Mouse (Mus musculus) liver, adult 2 months (tissue): ENCODE results near the gene Wasf2. TPM values are rescaled to one million over a fixed set of nuclear protein-coding genes. Genes with fewer than 3 reads are reported as not detected.

Experiments
- DNase-seq: peaks from one replicate; pipeline ENCODE4 v3.0.0-alpha.2; 2011; ENCODE audit warnings: low read depth, low spot score; ENCODE audit errors: extremely low read depth
- H3K27ac ChIP-seq: fragments of 200-500 bp; replicated peaks from 2 replicates; pipeline ENCODE4 v1.5.1; 2012; ENCODE audit warnings: low read depth, mild to moderate bottlenecking, control low read depth, inconsistent platforms, low read length; ENCODE audit not compliant: insufficient read depth
- H3K27me3 ChIP-seq: fragments of 200-500 bp; 2 replicates; pipeline ENCODE4 v1.6.1; 2012; ENCODE audit warnings: mild to moderate bottlenecking, moderate library complexity, low read length, inconsistent platforms; ENCODE audit not compliant: control insufficient read depth, insufficient read depth
- H3K36me3 ChIP-seq: fragments of 200-500 bp; 2 replicates; pipeline ENCODE4 v1.6.1; 2012; ENCODE audit warnings: low read length, inconsistent platforms; ENCODE audit not compliant: control insufficient read depth, insufficient read depth
- H3K4me1 ChIP-seq: fragments of 200-500 bp; 2 replicates; pipeline ENCODE4 v1.6.1; 2011; ENCODE audit warnings: low read length; ENCODE audit not compliant: control insufficient read depth, insufficient read depth
- H3K4me3 ChIP-seq: fragments of 200-500 bp; 2 replicates; pipeline ENCODE4 v1.5.1; 2011; ENCODE audit warnings: low read depth, mild to moderate bottlenecking, control low read depth, low read length, moderate library complexity; ENCODE audit not compliant: insufficient read depth
- H3K79me2 ChIP-seq: fragments of 200-500 bp; 2 replicates; pipeline ENCODE4 v1.6.1; 2012; ENCODE audit warnings: inconsistent platforms, mild to moderate bottlenecking, low read length, moderate library complexity; ENCODE audit not compliant: control insufficient read depth, insufficient read depth
- H3K9ac ChIP-seq: fragments of 200-500 bp; 2 replicates; pipeline ENCODE4 v1.6.1; 2012; ENCODE audit warnings: low read depth, mild to moderate bottlenecking, control low read depth, inconsistent platforms, low read length
- CTCF ChIP-seq: fragments of 200-500 bp; IDR thresholded peaks from 2 replicates; pipeline ENCODE4 v1.5.1; 2011; ENCODE audit warnings: low read depth, low read length, control low read depth
- POLR2A ChIP-seq: fragments of 200-500 bp; IDR thresholded peaks from 2 replicates; pipeline ENCODE4 v1.6.1; 2011; ENCODE audit warnings: low read length, control low read depth; ENCODE audit not compliant: insufficient read depth; ENCODE audit errors: extremely low read depth
- WGBS: fragments of 180-500 bp; shearing (Covaris S2); methylation state at CpG from one replicate; pipeline ENCODE4 v1.1.7; 2018; 5-methylcytosine and 5-hydroxymethylcytosine counted together
- polyA plus RNA-seq: library from polyadenylated mRNA; depleted of rRNA; stranded (reverse); fragments of >200 nt; gene quantifications from 2 replicates; pipeline ENCODE4 v1.2.3, GENCODE M21; 2012
- total RNA-seq: library from RNA; depleted of rRNA; stranded (reverse); fragments of >200 nt; gene quantifications from 2 replicates; pipeline ENCODE4 v1.2.3, GENCODE M21; 2014

Gene Wasf2
- total and polyA plus RNA-seq, 2 experiments = 6.0 to 17.0 TPM

GRCm38 (mm10) chr4:133226073-133226472 is 95.8 kb downstream of the Wasf2 start:
- no peak overlapping the region for H3K27ac ChIP-seq
- no peaks in the 10 kb centered on the region for H3K36me3 ChIP-seq
- 76% methylated on average over 10 of the region's 10 CpGs for WGBS
- H3K4me3 ChIP-seq = no peak overlapping the region
- H3K27me3 ChIP-seq = no peaks in the 10 kb centered on the region
- DNase-seq = no peak
- no peak overlapping the region for H3K9ac ChIP-seq
- no peaks in the 10 kb centered on the region for H3K79me2 ChIP-seq
- no peak for TF ChIP-seq POLR2A
- TF ChIP-seq CTCF = no peak
- no peaks in the 10 kb centered on the region for H3K4me1 ChIP-seq

DNA sequence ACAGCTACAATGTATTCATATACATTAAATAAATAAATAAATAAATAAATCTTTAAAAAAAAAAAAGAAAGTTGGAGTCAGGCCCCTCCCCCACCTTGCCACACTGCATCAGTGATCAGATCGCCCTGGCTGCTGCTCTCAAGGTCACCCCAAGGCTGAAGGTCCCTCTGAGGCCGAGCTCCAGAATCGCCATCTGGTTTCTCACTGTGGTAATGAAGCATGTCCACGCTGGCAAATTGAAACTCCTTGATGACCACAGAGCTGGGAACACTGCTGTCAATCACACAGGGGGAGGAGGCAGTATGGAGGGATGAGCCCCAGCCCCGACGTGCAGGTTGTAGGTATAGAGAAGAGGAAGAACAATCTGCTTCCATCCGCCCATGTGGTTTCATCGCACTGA is 97.3 kb downstream of the Wasf2 start:
- no peak overlapping the region for H3K4me3 ChIP-seq
- WGBS = 65% methylated on average over 8 of the region's 8 CpGs
- H3K79me2 ChIP-seq = no peaks in the 10 kb centered on the region
- TF ChIP-seq CTCF = no peak
- TF ChIP-seq POLR2A = no peak
- H3K4me1 ChIP-seq = no peaks in the 10 kb centered on the region
- H3K36me3 ChIP-seq = no peaks in the 10 kb centered on the region
- no peaks in the 10 kb centered on the region for H3K27me3 ChIP-seq
- H3K27ac ChIP-seq = no peak overlapping the region
- no peak for DNase-seq
- H3K9ac ChIP-seq = no peak overlapping the region

DNA sequence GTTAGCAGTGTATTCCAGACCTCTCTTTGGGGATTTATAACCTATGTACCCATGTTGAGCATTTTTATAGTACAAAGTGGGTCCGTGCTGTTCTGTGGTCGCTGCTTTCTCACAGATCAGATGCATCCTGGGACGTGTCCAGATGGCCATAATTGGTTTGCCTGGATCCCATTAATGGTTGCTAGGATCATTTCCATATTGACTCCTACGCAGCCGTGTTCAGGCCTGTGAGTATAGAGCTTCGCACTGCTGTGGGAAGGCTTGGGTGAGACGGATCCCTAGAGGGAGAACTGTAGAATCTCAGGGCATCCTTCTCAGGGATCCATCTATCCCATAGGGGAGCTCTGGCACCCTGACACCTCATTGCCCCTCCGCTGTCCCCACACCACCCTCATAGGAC is 99.3 kb downstream of the Wasf2 start:
- TF ChIP-seq POLR2A (no peak), CTCF (no peak)
- H3K36me3 ChIP-seq = no peaks in the 10 kb centered on the region
- H3K27me3 ChIP-seq = no peaks in the 10 kb centered on the region
- H3K27ac ChIP-seq = no peak overlapping the region
- no peak for DNase-seq
- H3K79me2 ChIP-seq = no peaks in the 10 kb centered on the region
- 86% methylated on average over 8 of the region's 8 CpGs for WGBS
- H3K4me3 ChIP-seq = no peak overlapping the region
- no peaks in the 10 kb centered on the region for H3K4me1 ChIP-seq
- no peak overlapping the region for H3K9ac ChIP-seq

DNA sequence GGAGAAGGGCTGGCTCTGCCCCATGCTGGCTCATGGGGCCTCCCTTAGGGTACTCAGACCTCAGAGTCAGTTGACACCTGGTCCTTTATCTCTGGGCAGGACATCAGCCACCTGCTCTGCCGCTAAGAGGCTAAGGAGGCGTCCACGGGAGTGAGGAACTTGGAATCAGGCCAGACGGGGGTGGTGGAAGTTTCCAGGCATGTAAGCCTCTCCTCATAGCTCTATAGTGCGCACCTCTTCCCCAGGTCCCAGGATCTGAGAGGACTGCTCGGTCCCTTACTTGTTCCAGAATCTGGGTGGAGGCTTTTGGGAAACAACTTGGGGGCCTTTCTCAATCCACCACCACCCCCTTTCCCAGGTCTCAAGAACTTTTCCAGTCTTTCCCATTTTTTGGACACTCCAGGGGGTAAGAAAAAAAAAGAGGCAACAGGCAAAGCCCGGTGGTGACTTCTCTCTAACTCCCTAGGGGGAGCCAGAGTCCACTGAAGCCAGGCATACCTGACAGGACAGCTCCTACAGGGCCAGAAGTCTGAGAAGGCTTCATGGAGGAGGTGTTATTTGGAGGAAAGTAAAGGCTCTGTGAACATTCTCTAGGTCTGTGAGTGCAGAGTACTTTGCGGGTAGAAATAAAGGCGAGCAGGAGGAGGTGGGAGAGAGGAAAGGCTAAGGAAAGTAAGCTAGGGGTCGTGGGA is 103.1 kb downstream of the Wasf2 start:
- TF ChIP-seq POLR2A (no peak), CTCF (peak; percentile 83)
- Histone ChIP-seq H3K36me3 (no peaks in the 10 kb centered on the region), H3K4me1 (no peaks in the 10 kb centered on the region), H3K4me3 (no peak overlapping the region), H3K79me2 (no peaks in the 10 kb centered on the region), H3K27me3 (no peaks in the 10 kb centered on the region), H3K27ac (no peak overlapping the region), H3K9ac (no peak overlapping the region)
- 36% methylated on average over 10 of the region's 10 CpGs for WGBS
- DNase-seq = peak; percentile 50

DNA sequence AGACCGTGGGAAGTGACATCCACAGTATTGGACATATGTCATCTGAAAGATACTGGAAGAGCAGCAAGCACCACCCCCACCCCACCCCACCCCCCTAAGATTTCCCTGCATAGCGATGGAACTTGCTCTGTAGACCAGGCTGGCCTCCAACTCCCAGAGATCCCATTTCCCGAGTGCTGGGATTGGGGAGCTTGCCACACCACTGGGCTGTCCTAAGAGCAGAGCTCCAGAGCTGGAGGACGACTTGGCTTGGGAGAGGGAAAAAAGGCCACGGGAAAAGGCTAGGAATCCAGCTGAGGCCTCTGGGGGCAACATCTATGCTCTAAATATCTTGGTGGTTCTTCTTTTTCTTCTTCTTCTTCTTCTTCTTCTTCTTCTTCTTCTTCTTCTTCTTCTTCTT is 104.5 kb downstream of the Wasf2 start:
- no peaks in the 10 kb centered on the region for H3K4me1 ChIP-seq
- TF ChIP-seq POLR2A (no peak), CTCF (no peak)
- H3K27me3 ChIP-seq = no peaks in the 10 kb centered on the region
- H3K79me2 ChIP-seq = no peaks in the 10 kb centered on the region
- H3K27ac ChIP-seq = no peak overlapping the region
- WGBS = 67% methylated on average over 5 of the region's 5 CpGs
- H3K4me3 ChIP-seq = no peak overlapping the region
- H3K9ac ChIP-seq = no peak overlapping the region
- no peaks in the 10 kb centered on the region for H3K36me3 ChIP-seq
- DNase-seq = no peak

GRCm38 (mm10) chr4:133235415-133235814 is 105.1 kb downstream of the Wasf2 start:
- WGBS = 83% methylated on average over 5 of the region's 5 CpGs
- Histone ChIP-seq H3K27ac (no peak overlapping the region), H3K79me2 (no peaks in the 10 kb centered on the region), H3K4me3 (no peak overlapping the region), H3K9ac (no peak overlapping the region), H3K27me3 (no peaks in the 10 kb centered on the region), H3K36me3 (no peaks in the 10 kb centered on the region), H3K4me1 (no peaks in the 10 kb centered on the region)
- TF ChIP-seq POLR2A (no peak), CTCF (no peak)
- DNase-seq = no peak
